Mouse (Mus musculus): ENCODE measurements around the gene Got1.

Gene Got1

DNA sequence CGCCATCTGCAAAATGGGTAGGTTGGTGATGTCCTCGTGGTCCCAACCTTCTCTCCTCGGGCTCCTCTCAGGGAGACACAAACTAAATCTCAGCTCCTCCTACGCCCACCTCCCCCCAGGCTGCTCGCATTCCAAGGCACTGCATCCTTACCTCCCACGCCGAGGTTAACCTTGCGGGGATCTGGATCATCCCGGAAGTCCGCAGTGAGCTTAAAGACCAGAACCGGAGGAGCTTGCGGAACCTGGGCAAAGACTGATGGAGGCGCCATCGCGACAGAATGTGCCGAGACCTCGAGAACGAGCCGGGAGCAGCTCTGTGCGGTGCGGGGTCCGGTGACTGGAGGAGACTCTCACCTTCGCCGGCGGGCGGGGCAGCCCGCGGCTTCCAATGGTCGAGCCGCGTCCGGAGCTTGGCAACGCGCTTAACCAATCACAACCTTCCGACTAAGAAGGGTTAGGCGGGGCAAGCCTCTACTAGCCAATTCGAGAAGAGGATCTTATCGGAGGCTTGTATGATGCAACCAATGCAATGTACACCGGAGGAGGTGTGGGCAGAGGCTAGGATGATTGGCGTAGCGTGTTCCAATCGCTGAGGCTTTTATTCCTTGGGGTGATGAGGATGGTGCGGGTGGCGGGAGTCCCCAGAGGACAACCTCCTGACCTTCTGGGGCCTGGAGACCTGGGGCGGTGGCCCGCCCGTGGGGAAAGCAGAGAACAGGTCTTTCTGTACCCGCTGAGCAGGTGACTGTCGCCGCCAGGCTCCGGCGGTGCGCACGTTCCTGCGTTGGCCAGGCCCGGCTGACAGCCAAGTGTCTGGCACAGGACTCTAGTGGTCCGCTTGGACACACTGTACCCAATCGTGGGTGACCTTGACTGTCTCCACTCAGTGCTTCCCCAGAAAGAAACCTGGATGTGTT, at the start of gene Got1:
Gene Got1, minus strand, starts transcription at position 419 of the 917 bp plus-strand sequence.
- DNase-seq (ENCODE audit: low read depth, low spot score), result peak; percentile 99

DNA sequence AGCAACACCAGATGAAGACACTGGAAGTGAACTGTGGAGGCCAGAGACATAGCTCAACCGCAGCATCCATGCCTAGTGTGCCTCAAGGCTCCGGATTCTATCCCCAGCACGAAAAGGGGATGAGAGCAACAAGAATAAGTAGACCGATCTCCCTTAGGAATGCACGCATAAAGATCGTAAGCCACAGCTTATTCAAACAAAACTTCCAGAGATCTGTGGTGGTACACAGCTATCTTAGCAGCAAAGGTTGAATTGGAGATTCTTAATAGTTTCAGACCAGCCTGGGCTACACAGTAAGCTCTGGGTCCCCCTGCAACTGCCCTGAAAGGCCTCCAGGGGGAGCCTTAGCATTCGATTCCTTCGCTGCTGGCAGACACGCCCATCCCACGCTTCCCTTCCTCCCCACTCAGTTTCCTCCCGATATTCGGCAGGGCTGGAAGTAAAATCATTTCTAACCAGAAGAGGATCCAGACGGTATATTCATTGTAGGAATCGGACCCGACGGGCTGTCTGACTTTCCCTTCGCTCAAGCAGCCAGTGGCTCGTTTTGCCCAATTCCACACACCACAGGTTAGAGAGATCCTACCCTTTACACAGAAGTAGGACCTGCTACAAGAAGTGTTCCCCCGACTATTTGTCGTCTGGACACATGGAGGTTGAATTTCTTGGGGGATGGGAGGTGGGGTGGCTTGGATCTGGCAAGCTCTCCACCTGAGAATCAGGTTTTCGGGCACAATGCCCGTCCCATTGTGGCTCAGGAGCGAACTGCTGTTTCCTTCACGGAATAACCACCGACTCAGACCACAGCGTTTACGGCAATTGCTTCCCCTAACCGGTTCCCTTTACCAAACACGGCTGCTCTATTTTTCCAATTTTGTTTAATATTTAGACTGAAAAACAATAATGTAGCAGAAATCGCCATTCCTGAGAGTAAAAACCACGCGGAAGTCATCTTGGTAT, 46.7 kb upstream of the Got1 start:
- DNase-seq (ENCODE audit: low read depth, low spot score), result peak; percentile 93

DNA sequence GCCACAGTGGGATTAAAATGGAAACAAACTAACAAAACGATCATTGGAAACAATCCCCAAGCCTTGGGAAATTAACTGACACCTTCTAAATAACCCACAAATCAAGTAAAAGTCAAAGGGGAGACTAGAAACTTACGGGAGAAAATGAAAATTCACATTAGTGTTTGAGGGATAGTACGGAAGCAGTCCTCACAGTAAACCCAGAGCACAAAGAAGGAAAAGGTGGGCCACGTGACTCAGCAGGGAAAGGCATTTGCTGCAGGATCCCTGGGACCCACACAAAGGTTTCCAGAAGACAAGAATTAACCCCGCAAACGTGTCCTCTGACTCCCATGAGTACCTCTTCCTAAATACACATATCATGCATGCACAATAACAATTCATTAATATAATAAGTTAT, 44.7 kb upstream of the Got1 start:
- DNase-seq (ENCODE audit: low read depth, low spot score), result no peak

DNA sequence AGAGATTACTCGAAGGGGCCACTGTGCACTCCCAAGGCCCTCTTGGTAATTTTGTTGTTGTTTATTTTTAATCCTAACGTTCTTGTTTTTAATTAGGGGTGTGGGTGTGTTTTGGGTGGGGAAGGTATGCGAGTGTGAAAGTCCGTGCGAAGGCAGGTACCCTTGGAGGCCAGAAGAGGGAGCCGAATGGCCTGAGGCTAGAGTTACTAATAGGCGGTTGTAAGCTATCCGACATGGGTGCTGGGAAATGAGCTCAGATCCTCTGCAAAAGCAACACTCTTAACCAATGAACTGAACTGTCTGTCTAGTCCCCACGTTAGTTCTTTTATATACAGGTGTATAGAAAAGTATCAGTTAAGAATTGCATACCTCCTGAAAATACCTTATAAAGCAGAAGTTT, 43.9 kb upstream of the Got1 start:
- peak; percentile 22 for DNase-seq (ENCODE audit: low read depth, low spot score)

DNA sequence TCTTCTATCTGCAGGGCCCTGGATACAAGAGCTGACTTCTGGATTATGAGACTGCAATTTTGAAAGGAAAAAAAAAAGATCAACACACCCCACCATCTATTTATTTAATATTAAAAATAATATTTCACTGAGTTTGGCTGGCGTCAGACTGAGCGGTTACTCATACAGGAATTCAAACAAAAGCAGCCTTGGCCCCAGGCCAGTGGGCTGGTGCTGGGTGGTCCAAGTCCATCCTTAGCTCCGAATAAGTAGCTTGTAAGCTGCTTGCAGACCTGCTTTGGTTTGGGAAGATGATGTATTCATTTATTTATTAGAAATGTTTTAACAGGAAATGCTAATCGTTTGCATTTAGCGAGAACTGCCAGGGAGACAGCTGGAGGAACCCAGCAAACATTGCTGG, 38.8 kb upstream of the Got1 start:
- peak; percentile 65 for DNase-seq (ENCODE audit: low read depth, low spot score)

DNA sequence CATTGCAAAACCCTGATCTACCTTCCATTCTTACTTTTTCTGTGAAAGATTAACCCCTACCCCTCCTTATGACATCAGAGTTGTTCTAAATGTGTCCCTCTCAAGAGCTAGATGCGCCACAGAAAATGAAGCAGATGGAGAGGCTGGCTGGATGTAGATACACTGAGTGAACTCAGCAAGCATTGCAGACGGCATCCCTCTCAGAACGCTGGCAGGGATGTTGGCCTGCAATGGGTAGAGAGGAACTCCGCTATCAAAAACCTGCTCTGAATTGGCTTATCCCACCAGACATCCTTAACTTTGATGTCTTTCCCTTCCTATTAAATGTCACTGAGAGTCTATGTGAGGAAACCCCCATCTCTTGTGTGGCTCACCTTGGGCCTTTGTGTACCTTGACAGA, 37.4 kb upstream of the Got1 start:
- no peak for DNase-seq (ENCODE audit: low read depth, low spot score)

- peak; percentile 85 for DNase-seq (ENCODE audit: low read depth, low spot score)
Measured at GRCm38 (mm10) chr19:43560244-43560643, 35.8 kb upstream of the Got1 start.

- no peak for DNase-seq (ENCODE audit: low read depth, low spot score)
Measured at GRCm38 (mm10) chr19:43551493-43551890, 27.1 kb upstream of the Got1 start.

DNA sequence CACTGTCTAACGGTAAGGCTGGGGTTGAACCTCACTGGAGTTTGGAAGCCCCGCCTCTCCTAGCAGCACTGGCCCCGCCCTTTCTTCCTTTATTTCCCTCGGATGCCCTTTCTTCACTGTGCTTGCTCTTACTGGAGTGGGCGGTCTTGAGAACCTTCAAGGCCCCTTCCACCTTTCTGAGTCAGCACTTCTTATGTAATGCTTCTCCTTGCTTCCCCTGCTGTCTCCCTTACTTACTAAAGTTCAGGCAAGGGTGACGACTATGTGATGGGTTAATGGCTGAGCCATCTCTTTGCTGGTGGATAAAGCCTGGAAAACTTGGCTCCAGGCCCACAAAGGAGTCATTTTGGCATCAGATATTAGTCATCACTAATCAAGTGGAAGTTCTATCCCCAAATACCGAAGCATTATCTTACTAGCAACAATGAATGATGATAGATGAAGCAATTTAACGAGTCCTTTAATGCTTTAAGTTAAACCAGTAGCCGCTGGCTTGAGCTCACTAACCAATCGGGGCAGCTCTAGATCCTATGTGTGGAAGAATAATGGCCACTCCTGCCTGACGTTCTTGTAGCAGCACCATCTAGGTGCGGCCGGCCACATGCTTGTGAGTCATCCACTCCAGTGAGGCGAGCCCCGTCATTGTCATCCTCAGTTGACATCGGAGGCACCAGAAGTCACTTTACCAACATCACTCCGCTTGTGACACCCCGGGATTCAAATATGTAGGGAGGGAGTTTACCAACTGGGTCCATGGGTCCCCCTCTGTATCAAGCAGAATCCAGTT, 26.5 kb upstream of the Got1 start:
- peak; percentile 77 for DNase-seq (ENCODE audit: low read depth, low spot score)

DNA sequence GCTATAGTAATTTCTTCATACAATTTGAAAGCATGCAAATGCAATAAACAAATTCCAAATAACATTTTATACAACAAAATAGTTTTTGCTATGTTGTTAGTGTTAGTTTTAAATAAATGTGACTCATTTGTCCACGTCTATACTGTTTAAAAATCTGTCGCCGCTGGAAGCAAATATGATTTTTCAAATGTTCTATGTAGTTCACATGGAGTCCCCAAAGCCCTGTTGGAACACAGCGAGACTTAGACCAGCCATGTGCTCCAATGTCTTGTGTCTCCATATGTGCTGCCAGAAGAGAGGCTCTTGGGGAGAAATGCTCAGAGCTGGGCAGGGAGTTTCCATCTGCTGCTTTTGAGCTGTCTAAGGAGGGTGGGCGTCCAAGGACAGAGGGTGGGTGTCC, 23.7 kb upstream of the Got1 start:
- no peak for DNase-seq (ENCODE audit: low read depth, low spot score)

DNA sequence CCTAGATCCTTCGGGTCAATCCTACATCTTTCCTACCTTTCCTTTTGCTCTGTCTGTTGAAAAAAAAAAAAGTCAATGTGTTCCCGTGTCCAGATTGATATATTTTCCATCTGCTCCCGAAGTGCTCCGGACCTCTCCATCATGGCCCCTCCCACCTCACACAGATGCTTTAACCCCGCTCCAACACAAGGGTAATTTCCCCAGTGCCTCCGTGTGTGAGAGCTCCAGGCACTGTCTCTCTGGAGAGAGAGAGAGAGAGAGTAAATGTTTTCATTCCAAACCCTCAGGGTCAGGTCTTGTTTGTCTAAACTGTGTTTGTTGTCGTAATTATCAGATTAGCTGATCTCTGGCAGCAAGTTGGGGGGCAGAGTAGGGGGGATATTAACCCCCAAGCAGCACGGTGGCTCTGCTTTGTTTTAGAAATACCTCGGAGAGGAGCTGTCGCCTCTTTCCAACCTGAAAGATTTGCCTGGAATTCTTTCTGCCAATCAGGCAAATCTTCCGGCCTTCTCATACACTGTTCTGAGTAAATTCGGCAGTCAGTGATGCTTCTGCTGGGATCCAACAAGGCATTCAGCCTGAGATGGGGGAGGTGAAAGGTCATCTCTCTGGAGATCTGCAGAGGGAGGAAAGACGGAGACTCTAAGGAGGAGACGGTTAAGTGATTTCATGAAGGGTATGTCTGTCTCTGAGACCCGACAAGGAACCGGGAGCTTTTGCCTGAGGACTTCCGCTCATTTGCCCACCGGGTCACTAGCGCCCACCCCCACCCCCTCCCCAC, 22.1 kb upstream of the Got1 start:
- no peak for DNase-seq (ENCODE audit: low read depth, low spot score)

DNA sequence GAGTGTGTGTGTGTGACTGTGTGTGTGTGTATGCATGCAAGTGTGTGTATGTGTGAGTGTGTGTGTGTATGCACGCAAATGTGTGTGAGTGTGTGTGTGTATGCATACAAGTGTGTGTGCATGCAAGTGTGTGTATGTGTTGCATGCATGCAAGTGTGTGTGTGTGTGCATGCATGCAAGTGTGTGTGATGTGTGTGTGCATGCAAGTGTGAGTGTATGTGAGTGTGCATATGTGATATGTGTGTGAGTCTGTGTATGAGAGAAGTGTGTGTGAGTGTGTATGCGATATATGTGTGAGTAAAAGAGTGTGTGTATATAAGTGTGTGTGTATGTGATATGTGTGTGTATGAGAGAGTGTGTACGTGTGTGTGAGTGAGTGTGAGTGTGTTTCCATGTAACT, 11.0 kb upstream of the Got1 start:
- DNase-seq (ENCODE audit: low read depth, low spot score), result no peak

DNA sequence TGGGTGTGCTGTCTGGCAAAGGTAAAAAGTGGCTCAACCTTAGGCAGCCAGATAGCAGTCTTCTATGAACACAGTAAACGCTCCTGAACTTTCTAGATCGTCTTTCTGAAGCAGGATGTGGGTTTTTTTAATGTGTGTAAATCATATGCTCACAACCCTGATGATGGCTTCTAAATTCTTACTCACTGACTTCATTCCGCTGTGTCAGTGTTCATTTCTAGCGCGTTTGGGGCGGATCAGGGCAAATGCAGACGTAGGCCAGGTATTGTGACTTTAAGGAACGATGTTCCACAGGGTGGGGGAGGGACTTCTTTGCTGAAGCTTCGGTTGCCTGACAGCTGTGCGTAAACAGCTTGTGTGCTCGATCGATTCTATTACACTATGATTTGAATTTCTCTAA, 6.5 kb upstream of the Got1 start:
- DNase-seq (ENCODE audit: low read depth, low spot score), result peak; percentile 72

- peak; percentile 96 for DNase-seq (ENCODE audit: low read depth, low spot score)
Measured at GRCm38 (mm10) chr19:43530197-43530770, 5.9 kb upstream of the Got1 start.

DNA sequence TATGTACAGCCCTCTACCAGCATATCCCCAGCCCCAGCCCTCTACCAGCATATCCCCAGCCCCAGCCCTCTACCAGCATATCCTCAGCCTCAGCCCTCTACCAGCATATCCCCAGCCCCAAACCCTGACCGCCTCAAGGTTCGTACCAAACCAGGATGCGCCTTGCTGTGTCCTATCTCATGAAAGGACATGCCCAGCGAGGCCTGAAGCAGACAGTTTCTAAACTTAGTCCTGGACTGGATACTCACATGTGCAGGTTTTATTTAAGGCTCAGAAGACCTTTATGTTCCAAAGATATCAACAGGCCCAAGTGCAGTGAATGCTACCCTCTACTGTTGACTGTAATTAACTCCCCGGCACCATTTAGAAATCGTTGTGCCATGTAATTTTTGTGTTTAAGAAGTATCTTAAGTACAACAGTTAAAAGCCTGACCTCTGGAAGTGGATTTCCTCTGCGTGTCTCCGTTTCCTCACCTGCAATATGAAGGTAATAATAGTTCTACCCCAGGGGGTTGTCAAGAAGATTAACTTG, 3.7 kb upstream of the Got1 start:
- DNase-seq (ENCODE audit: low read depth, low spot score), result no peak

GRCm38 (mm10) chr19:43527131-43527530, 2.7 kb upstream of the Got1 start:
- DNase-seq (ENCODE audit: low read depth, low spot score), result peak; percentile 51

- no peak for DNase-seq (ENCODE audit: low read depth, low spot score)
Measured at GRCm38 (mm10) chr19:43526025-43526424, 1.6 kb upstream of the Got1 start.

DNA sequence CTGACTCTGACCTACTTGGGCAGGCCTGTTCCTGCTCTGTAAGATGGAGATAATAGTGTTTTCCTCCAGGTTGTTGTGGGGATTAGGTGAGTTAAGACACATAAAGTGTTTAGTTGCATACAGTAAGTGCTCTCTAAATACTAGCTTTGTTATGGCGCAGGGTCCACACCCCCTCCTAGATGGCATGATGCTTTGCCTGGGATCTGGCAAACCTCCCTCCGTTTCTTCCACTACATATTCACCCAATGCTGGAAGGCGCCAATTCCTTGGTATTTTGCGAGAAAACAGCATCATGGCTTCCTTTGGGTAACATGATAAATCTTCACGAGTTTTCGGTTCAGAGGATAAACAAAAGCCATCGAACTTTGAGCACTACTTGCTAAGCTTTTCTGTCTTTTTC, 1.2 kb upstream of the Got1 start:
- no peak for DNase-seq (ENCODE audit: low read depth, low spot score)

DNA sequence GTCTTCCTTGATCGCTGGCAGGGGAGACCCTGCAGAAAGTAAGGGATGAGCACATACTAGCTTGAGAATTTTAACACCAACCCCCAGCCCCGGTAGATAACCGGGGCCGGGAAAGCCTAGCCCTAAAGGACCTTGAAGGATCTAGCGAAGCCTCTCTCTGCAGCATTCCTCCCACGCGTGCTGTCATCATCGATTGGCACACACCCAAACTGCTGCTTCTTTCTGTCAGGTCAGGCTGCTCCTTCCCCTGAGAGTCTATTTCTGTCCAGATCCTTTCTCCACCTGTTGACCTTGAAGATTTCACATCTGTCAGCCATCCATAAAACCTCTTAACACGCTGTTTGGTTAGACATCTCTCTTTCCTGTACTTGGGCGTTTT, 688 bp upstream of the Got1 start:
- DNase-seq (ENCODE audit: low read depth, low spot score), result peak; percentile 82

DNA sequence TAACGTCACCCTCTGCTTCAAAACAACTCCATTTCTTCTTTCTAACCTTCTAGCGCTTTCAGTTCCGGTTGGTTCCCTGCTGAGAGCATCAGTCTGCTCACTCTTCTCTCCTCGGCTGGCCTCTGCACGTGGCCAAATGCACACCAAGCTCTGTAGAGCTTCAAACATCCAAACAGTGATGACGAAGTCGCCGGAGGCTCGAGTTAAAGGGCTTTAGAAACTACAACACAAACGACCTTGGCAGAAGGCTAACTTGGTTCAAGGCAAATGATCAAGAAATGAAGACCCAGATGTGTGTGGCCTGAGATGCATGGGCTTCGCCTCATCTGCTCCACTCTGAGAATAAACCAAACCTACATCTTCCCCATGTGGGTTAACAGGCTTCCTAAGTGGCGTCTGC, 854 bp downstream of the Got1 start:
- DNase-seq (ENCODE audit: low read depth, low spot score), result peak; percentile 72
